Mouse (Mus musculus) right cerebral cortex, postnatal 25 days (tissue): Measurements from ENCODE around the gene Aig1.

Experiments
- DNase-seq: peaks from one replicate; pipeline ENCODE4 v3.0.0; 2022

Aig1 gene

GRCm38 (mm10) chr10:13770720-13771119 is 98.1 kb downstream of the Aig1 start:
- DNase-seq: no peak

- no peak for DNase-seq
Observed at GRCm38 (mm10) chr10:13769789-13770188, 99.0 kb downstream of the Aig1 start.

GRCm38 (mm10) chr10:13768866-13769265 is 99.9 kb downstream of the Aig1 start:
- DNase-seq: no peak

GRCm38 (mm10) chr10:13767076-13767475 is 101.7 kb downstream of the Aig1 start:
- DNase-seq: no peak

- DNase-seq: no peak
Observed at GRCm38 (mm10) chr10:13763151-13763550, 105.6 kb downstream of the Aig1 start.

GRCm38 (mm10) chr10:13754712-13755111 is 114.1 kb downstream of the Aig1 start:
- no peak for DNase-seq

GRCm38 (mm10) chr10:13753777-13754176 is 115.0 kb downstream of the Aig1 start:
- DNase-seq: no peak

- peak; percentile 27 for DNase-seq
Observed at GRCm38 (mm10) chr10:13739494-13740140, 129.2 kb downstream of the Aig1 start.

GRCm38 (mm10) chr10:13730039-13730748 is 138.6 kb downstream of the Aig1 start:
- DNase-seq: no peak

GRCm38 (mm10) chr10:13727676-13728075 is 141.1 kb downstream of the Aig1 start:
- DNase-seq: peak; percentile 72

- DNase-seq: no peak
Observed at GRCm38 (mm10) chr10:13726206-13726605, 142.6 kb downstream of the Aig1 start.

GRCm38 (mm10) chr10:13725276-13725675 is 143.5 kb downstream of the Aig1 start:
- DNase-seq: no peak

- DNase-seq: no peak
Observed at GRCm38 (mm10) chr10:13716132-13716531, 152.6 kb downstream of the Aig1 start.

GRCm38 (mm10) chr10:13715584-13715983 is 153.2 kb downstream of the Aig1 start:
- DNase-seq: no peak

GRCm38 (mm10) chr10:13714920-13715293 is 153.9 kb downstream of the Aig1 start:
- no peak for DNase-seq

GRCm38 (mm10) chr10:13714199-13714919 is 154.4 kb downstream of the Aig1 start:
- no peak for DNase-seq

- no peak for DNase-seq
Observed at GRCm38 (mm10) chr10:13713711-13714110, 155.1 kb downstream of the Aig1 start.

GRCm38 (mm10) chr10:13713116-13713515 is 155.7 kb downstream of the Aig1 start:
- DNase-seq: no peak

GRCm38 (mm10) chr10:13711281-13711829 is 157.4 kb downstream of the Aig1 start:
- no peak for DNase-seq

GRCm38 (mm10) chr10:13705771-13706170 is 163.0 kb downstream of the Aig1 start:
- DNase-seq: no peak

GRCm38 (mm10) chr10:13702688-13703087 is 166.1 kb downstream of the Aig1 start:
- DNase-seq: no peak

- DNase-seq: no peak
Observed at GRCm38 (mm10) chr10:13702043-13702442, 166.7 kb downstream of the Aig1 start.

- DNase-seq: no peak
Observed at GRCm38 (mm10) chr10:13696326-13696725, 172.5 kb downstream of the Aig1 start.

GRCm38 (mm10) chr10:13693276-13693675 is 175.5 kb downstream of the Aig1 start:
- no peak for DNase-seq
